In genomic region chrY:90740013-90740561, GRCm38 (mm10) we compare ENCODE assay signal across 8 mouse cellular contexts. TPM values are rescaled to one million over a fixed set of nuclear protein-coding genes. Genes with fewer than 3 reads are reported as not detected.
DNase-seq lines count a peak whose midpoint lies in the region; ATAC-seq and TF ChIP-seq lines count a peak whose summit lies in the region.

No protein-coding gene starts in this region.

- no peak overlapping the region for H3K4me3 ChIP-seq in heart, embryonic 13.5 days
- H3K4me3 ChIP-seq in liver, adult 2 months (ENCODE audit: insufficient read depth, low read depth, low read length), result no peak overlapping the region

- DNase-seq in left cerebral cortex, adult 11 months (ENCODE audit: low spot score), result peak; percentile 35
- no peak for DNase-seq in left cerebral cortex, postnatal 25 days (ENCODE audit: low spot score in 2 of 2)
- DNase-seq in Muller cell, postnatal 12 days (ENCODE audit: inconsistent ontology term), result peak; percentile 78
- DNase-seq in liver, adult 2 months (ENCODE audit: extremely low read depth, low read depth, low spot score), result peak; percentile 26
- DNase-seq in retina, embryonic 14.5 days (ENCODE audit: low spot score), result peak; percentile 89
- peak; percentile 62 for DNase-seq in urinary bladder, postnatal 25 days (ENCODE audit: low spot score)

- H3K4me2 ChIP-seq in heart, embryonic 13.5 days, result no peak overlapping the region

- no peak for TF ChIP-seq CTCF in liver, adult 2 months (IDR thresholded peaks at IDR 0.05; ENCODE audit: low read depth, low read length)

- no peaks in the 10 kb centered on the region for H3K27me3 ChIP-seq in heart, embryonic 13.5 days (replicated peaks)
- H3K27me3 ChIP-seq in liver, adult 2 months (ENCODE audit: control insufficient read depth, insufficient read depth, low read length), result 0 out of 2 replicates have a peak, but pooled peaks cover 2% of the 10 kb centered on the region

- no peak for TF ChIP-seq POLR2A in liver, adult 2 months (IDR thresholded peaks at IDR 0.05; ENCODE audit: extremely low read depth, insufficient read depth, low read length)

- intact Hi-C loops in left cerebral cortex, postnatal 25 days (cut with DNase I), result no loop called here

- no peaks in the 10 kb centered on the region for H3K79me2 ChIP-seq in liver, adult 2 months (ENCODE audit: control insufficient read depth, insufficient read depth, low read length)

- ATAC-seq in common myeloid progenitor, adult 5-6 weeks (replicated peaks; ENCODE audit: low read depth, poor library complexity, severe bottlenecking), result peak; percentile 23
- ATAC-seq in heart, embryonic 13.5 days (ENCODE audit: extremely low read depth, insufficient number of reproducible peaks, low FRiP score, low TSS enrichment), result peak; percentile 4; the same call in 1 of the 2 replicates

- peaks cover 50% of the 10 kb centered on the region for H3K36me3 ChIP-seq in heart, embryonic 13.5 days
- peaks cover 16% of the 10 kb centered on the region for H3K36me3 ChIP-seq in liver, adult 2 months (ENCODE audit: control insufficient read depth, insufficient read depth, low read length)

- 44% methylated on average over 14 of the region's 14 CpGs for WGBS in heart, embryonic 13.5 days
- WGBS in liver, adult 2 months, result 47% methylated on average over 14 of the region's 14 CpGs

- no peaks in the 10 kb centered on the region for H3K4me1 ChIP-seq in heart, embryonic 13.5 days
- no peaks in the 10 kb centered on the region for H3K4me1 ChIP-seq in liver, adult 2 months (ENCODE audit: control insufficient read depth, insufficient read depth, low read length)

- H3K9ac ChIP-seq in heart, embryonic 13.5 days, result no peak overlapping the region
- H3K9ac ChIP-seq in liver, adult 2 months (ENCODE audit: low read depth, low read length), result no peak overlapping the region

- no peak overlapping the region for H3K27ac ChIP-seq in heart, embryonic 13.5 days (replicated peaks)
- H3K27ac ChIP-seq in liver, adult 2 months (replicated peaks; ENCODE audit: insufficient read depth, low read depth, low read length), result no peak overlapping the region

- peaks cover 51% of the 10 kb centered on the region for H3K9me3 ChIP-seq in heart, embryonic 13.5 days

RNA-seq across cellular contexts. Expression of gene Gm21860, which starts 14.5 kb away (rescaled TPM):
- not detected for total RNA-seq in left cerebral cortex, postnatal 25 days (2021)
- not detected in 2 replicates for total RNA-seq in common myeloid progenitor, adult 5-6 weeks (2017)
- polyA plus RNA-seq in heart, embryonic 13.5 days (2015; fragmentation: Nextera tagmentation; extraction: Ambion mirVana), result not detected in 2 replicates
- not detected in 2 replicates for total RNA-seq in liver, adult 2 months (2014; rRNA removed)
- polyA plus RNA-seq in liver, adult 2 months (2012; rRNA removed), result not detected in 2 replicates

RNA-seq across cellular contexts. Expression of gene Gm47283, which starts 44.5 kb away (rescaled TPM):
- not detected for total RNA-seq in left cerebral cortex, postnatal 25 days (2021)
- total RNA-seq in common myeloid progenitor, adult 5-6 weeks (2017), result not detected in 2 replicates
- polyA plus RNA-seq in heart, embryonic 13.5 days (2015; fragmentation: Nextera tagmentation; extraction: Ambion mirVana), result not detected in 2 replicates
- not detected in 2 replicates for total RNA-seq in liver, adult 2 months (2014; rRNA removed)
- not detected in 2 replicates for polyA plus RNA-seq in liver, adult 2 months (2012; rRNA removed)

Comparison
In these comparisons a context has a peak if more than half of its experiments do, and no peak if none do; other contexts are left out.
1. DNase-seq: peak in left cerebral cortex, adult 11 months (single experiment), Muller cell, postnatal 12 days (single experiment), liver, adult 2 months (single experiment), retina, embryonic 14.5 days (single experiment) and urinary bladder, postnatal 25 days (single experiment); none in left cerebral cortex, postnatal 25 days (0 of 2).